Mouse (Mus musculus): ENCODE measurements around the gene Pou2f1. TPM values are rescaled to one million over a fixed set of nuclear protein-coding genes. Genes with fewer than 3 reads are reported as not detected.

Pou2f1 gene
- polyA plus RNA-seq, 1 experiment, result 47.7 TPM

DNA sequence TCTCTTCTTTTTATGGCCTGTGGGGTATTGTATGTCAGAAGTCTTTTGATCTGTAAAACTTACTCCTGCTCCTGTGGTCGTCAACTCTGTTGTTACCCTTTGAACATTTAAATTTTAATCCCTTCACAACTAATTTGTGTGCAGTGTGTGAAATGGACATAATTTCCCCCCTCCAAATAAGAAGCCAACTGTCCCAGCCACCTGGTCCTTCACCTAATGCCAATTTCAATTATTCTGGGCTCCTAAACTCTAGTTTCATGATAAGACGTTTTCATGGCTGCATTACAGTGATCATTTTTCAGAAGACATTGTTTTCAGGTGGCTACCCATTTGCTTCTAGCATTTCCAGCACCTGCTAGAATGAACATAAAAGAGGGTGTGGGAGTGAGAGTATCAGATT is 13.9 kb downstream of the Pou2f1 start:
- Histone ChIP-seq H3K9ac (ENCODE audit: low read depth, poor library complexity, severe bottlenecking) (no peak overlapping the region), H3K36me3 (ENCODE audit: control insufficient read depth, insufficient read depth, low read length, poor library complexity, severe bottlenecking) (no peaks in the 10 kb centered on the region), H3K4me1 (ENCODE audit: control insufficient read depth, insufficient read depth, low read length) (peaks cover 2% of the 10 kb centered on the region), H3K4me3 (ENCODE audit: low read depth, low read length) (no peak overlapping the region), H3K9me3 (replicated peaks; ENCODE audit: control insufficient read depth, insufficient read depth, low read length, poor library complexity, severe bottlenecking) (no peaks in the 10 kb centered on the region), H3K27me3 (ENCODE audit: control insufficient read depth, insufficient read depth, low read length, poor library complexity, severe bottlenecking) (no peaks in the 10 kb centered on the region), H3K27ac (ENCODE audit: insufficient read depth, low read length) (no peak overlapping the region)
- TF ChIP-seq CTCF (IDR thresholded peaks at IDR 0.05; ENCODE audit: low read depth, low read length) (no peak), POLR2A (IDR thresholded peaks at IDR 0.05; ENCODE audit: insufficient read depth, low read length) (no peak)

DNA sequence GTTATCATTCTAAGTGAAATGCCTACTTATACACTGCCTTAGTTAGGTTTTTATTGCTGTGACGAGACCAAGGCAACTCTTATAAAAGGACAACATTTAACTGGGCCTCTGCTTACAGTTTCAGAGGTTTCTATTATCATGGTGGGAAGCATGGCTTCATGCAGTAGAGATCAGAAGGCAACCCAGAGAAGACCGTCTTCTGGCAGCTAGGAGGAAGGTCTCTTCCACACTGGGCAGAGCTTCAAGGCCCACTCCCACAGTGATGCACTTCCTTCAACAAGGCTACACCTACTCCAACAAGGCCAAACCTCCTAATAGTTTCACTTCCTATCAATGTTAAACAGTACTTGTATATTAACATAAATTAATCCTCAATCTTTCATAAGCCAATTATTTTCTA is 14.4 kb downstream of the Pou2f1 start:
- Histone ChIP-seq H3K36me3 (ENCODE audit: control insufficient read depth, insufficient read depth, low read length, poor library complexity, severe bottlenecking) (no peaks in the 10 kb centered on the region), H3K9ac (ENCODE audit: low read depth, poor library complexity, severe bottlenecking) (no peak overlapping the region), H3K9me3 (replicated peaks; ENCODE audit: control insufficient read depth, insufficient read depth, low read length, poor library complexity, severe bottlenecking) (no peaks in the 10 kb centered on the region), H3K27ac (ENCODE audit: insufficient read depth, low read length) (no peak overlapping the region), H3K27me3 (ENCODE audit: control insufficient read depth, insufficient read depth, low read length, poor library complexity, severe bottlenecking) (no peaks in the 10 kb centered on the region), H3K4me3 (ENCODE audit: low read depth, low read length) (no peak overlapping the region), H3K4me1 (ENCODE audit: control insufficient read depth, insufficient read depth, low read length) (peaks cover 2% of the 10 kb centered on the region)
- TF ChIP-seq CTCF (IDR thresholded peaks at IDR 0.05; ENCODE audit: low read depth, low read length) (no peak), EP300 (IDR thresholded peaks at IDR 0.05; ENCODE audit: insufficient read depth, low read depth, low read length) (no peak), POLR2A (IDR thresholded peaks at IDR 0.05; ENCODE audit: insufficient read depth, low read length) (no peak)

DNA sequence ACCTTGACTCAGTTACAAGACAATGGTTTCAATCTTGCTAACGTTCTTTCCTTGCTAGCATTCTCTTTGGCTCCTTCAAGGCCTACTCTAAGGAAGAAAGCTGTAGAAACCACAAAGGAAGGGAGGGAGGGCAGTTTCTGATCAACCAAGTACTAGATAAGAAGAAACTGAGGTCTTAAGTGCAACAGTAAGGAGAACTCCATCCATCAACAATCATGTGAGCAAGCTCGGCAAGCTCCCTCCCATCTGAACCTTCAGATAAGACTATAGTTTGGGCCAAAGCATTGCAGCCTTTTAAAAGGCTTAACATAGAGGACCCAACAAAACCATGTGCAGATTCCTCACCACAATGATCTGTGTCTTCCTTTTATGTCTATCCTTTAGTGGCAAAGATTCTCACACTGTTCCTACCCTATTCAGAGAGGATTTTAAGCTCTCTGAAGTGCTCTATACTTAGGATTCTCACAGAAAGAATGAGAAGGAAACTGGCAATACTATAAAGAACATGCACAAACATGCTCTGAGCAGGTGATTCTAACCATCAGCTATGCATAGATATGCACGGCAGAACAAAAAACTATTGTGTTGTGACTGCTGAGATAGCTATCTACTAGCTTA is 16.6 kb downstream of the Pou2f1 start:
- no peaks in the 10 kb centered on the region for H3K36me3 ChIP-seq (ENCODE audit: control insufficient read depth, insufficient read depth, low read length, poor library complexity, severe bottlenecking)
- H3K9me3 ChIP-seq (replicated peaks; ENCODE audit: control insufficient read depth, insufficient read depth, low read length, poor library complexity, severe bottlenecking), result no peaks in the 10 kb centered on the region
- no peak overlapping the region for H3K4me3 ChIP-seq (ENCODE audit: low read depth, low read length)
- no peak overlapping the region for H3K27ac ChIP-seq (ENCODE audit: insufficient read depth, low read length)
- H3K4me1 ChIP-seq (ENCODE audit: control insufficient read depth, insufficient read depth, low read length), result peaks cover 2% of the 10 kb centered on the region
- TF ChIP-seq POLR2A (IDR thresholded peaks at IDR 0.05; ENCODE audit: insufficient read depth, low read length) (no peak), CTCF (IDR thresholded peaks at IDR 0.05; ENCODE audit: low read depth, low read length) (no peak), EP300 (IDR thresholded peaks at IDR 0.05; ENCODE audit: insufficient read depth, low read depth, low read length) (no peak)
- H3K27me3 ChIP-seq (ENCODE audit: control insufficient read depth, insufficient read depth, low read length, poor library complexity, severe bottlenecking), result no peaks in the 10 kb centered on the region
- H3K9ac ChIP-seq (ENCODE audit: low read depth, poor library complexity, severe bottlenecking), result no peak overlapping the region

GRCm38 (mm10) chr1:165985186-165985585 is 17.3 kb downstream of the Pou2f1 start:
- H3K27me3 ChIP-seq (ENCODE audit: control insufficient read depth, insufficient read depth, low read length, poor library complexity, severe bottlenecking), result no peaks in the 10 kb centered on the region
- no peak overlapping the region for H3K27ac ChIP-seq (ENCODE audit: insufficient read depth, low read length)
- H3K36me3 ChIP-seq (ENCODE audit: control insufficient read depth, insufficient read depth, low read length, poor library complexity, severe bottlenecking), result no peaks in the 10 kb centered on the region
- no peak overlapping the region for H3K4me3 ChIP-seq (ENCODE audit: low read depth, low read length)
- TF ChIP-seq CTCF (IDR thresholded peaks at IDR 0.05; ENCODE audit: low read depth, low read length) (no peak), EP300 (IDR thresholded peaks at IDR 0.05; ENCODE audit: insufficient read depth, low read depth, low read length) (no peak), POLR2A (IDR thresholded peaks at IDR 0.05; ENCODE audit: insufficient read depth, low read length) (no peak)
- no peaks in the 10 kb centered on the region for H3K9me3 ChIP-seq (replicated peaks; ENCODE audit: control insufficient read depth, insufficient read depth, low read length, poor library complexity, severe bottlenecking)
- peaks cover 2% of the 10 kb centered on the region for H3K4me1 ChIP-seq (ENCODE audit: control insufficient read depth, insufficient read depth, low read length)
- H3K9ac ChIP-seq (ENCODE audit: low read depth, poor library complexity, severe bottlenecking), result no peak overlapping the region

DNA sequence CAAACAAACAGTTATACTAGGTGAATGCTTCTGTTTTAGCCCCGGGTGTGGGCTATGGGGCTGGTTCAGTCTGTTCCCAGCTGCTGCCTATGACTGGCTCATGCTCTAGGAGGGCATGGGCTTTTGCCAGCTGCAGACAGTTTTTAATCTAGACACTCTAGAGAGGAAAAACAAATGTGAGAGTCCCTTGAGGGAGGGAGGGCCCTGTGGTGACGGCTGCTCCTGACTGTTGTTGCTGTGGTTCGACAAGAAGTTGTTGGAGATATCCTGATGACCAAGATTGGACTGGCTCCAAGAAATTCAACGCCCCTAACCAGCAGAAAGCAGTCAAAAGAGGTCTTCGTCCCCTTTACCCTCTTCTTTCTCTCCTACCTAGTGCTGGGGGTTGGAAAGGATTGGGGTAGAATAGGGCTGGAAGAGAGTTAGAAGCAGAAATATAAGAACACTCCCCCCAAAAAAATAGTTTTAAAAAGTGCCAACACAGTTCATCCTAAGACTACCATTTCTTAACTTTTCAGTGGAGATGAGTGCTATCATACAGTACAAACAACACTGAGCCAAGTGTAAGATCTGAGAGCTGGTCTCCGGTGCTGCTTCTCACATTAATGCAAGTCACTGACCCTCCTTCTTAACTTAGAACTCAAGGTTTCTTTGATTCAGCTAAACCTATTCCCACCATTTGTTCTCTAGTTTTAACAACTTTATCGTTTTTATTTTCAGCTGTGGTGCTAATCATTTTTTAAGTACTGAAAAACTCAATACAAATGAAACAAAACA is 25.6 kb downstream of the Pou2f1 start:
- Histone ChIP-seq H3K27me3 (ENCODE audit: control insufficient read depth, insufficient read depth, low read length, poor library complexity, severe bottlenecking) (no peaks in the 10 kb centered on the region), H3K4me3 (ENCODE audit: low read depth, low read length) (no peak overlapping the region), H3K27ac (ENCODE audit: insufficient read depth, low read length) (no peak overlapping the region), H3K36me3 (ENCODE audit: control insufficient read depth, insufficient read depth, low read length, poor library complexity, severe bottlenecking) (no peaks in the 10 kb centered on the region), H3K9me3 (replicated peaks; ENCODE audit: control insufficient read depth, insufficient read depth, low read length, poor library complexity, severe bottlenecking) (no peaks in the 10 kb centered on the region), H3K4me1 (ENCODE audit: control insufficient read depth, insufficient read depth, low read length) (no peaks in the 10 kb centered on the region), H3K9ac (ENCODE audit: low read depth, poor library complexity, severe bottlenecking) (no peak overlapping the region)
- no peak for TF ChIP-seq POLR2A (IDR thresholded peaks at IDR 0.05; ENCODE audit: insufficient read depth, low read length)
- no peak for TF ChIP-seq EP300 (IDR thresholded peaks at IDR 0.05; ENCODE audit: insufficient read depth, low read depth, low read length)
- no peak for TF ChIP-seq CTCF (IDR thresholded peaks at IDR 0.05; ENCODE audit: low read depth, low read length)

DNA sequence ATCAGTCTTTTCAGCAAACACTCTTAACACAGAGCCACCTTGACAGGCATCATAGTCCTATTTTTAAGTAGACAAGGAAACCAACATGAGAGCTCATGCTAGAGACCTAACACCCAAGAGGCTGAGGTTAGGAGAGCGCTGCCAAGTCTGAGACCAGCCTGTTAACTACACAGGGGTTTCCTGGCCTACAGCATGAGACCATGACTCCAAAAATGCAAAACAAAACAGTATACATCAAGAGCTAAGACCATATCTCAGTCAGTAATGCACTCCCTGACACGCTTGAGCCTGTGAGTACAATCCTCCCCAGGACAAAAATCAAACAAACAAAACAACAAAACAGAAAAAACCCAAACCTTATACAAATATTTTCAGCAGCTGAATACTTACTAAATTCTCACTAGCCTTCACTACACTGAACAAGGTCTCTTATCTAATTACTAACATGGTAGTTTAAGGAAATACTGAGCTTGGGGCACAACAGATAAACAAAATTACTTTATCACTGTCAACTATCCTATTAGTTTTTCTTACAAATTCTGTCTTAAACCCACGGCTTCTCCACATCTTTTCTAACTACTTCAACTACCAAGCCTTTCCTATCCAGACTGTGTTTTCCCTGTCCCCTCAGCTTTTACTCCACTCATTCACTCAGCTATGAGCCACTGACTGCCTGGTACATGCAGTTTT is 33.3 kb downstream of the Pou2f1 start:
- Histone ChIP-seq H3K27me3 (ENCODE audit: control insufficient read depth, insufficient read depth, low read length, poor library complexity, severe bottlenecking) (no peaks in the 10 kb centered on the region), H3K9me3 (replicated peaks; ENCODE audit: control insufficient read depth, insufficient read depth, low read length, poor library complexity, severe bottlenecking) (no peaks in the 10 kb centered on the region)

More for the DNA sequence above, 33.3 kb downstream of the Pou2f1 start:
- Histone ChIP-seq H3K4me1 (ENCODE audit: control insufficient read depth, insufficient read depth, low read length) (peaks cover 1% of the 10 kb centered on the region), H3K27ac (ENCODE audit: insufficient read depth, low read length) (no peak overlapping the region), H3K36me3 (ENCODE audit: control insufficient read depth, insufficient read depth, low read length, poor library complexity, severe bottlenecking) (no peaks in the 10 kb centered on the region; the same call in 1 of the 2 replicates), H3K4me3 (ENCODE audit: low read depth, low read length) (no peak overlapping the region), H3K9ac (ENCODE audit: low read depth, poor library complexity, severe bottlenecking) (no peak overlapping the region)
- TF ChIP-seq CTCF (IDR thresholded peaks at IDR 0.05; ENCODE audit: low read depth, low read length), result no peak
- TF ChIP-seq EP300 (IDR thresholded peaks at IDR 0.05; ENCODE audit: insufficient read depth, low read depth, low read length), result no peak
- TF ChIP-seq POLR2A (IDR thresholded peaks at IDR 0.05; ENCODE audit: insufficient read depth, low read length), result no peak
